Mouse (Mus musculus): ENCODE data around the gene Krtap9-1.
"Not testable (repeated sequence)": the region's sequence is repeated elsewhere in the genome, so short reads cannot be mapped to it uniquely, and the experiment has no call there.

Krtap9-1 gene

DNA sequence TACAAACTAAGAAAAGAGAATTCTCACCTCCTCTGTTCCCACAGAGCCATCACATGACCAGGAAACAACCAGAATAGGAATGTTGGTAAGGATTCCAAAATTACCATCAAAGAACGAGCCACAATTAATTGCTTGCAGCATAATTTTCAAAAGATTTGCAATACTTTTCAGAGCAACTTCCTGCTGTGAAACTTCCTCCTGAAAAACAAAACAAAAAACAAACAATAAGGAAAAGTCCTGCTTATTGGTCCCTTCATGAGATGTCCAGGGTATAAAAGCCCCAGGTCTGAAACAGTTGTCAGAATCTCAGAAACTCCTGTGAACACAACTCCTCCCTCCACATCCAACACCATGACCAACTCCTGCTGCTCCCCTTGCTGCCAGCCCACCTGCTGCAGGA lies at the start of gene Krtap9-1:
Krtap9-1 (plus strand) TSS at position 301 of the 400 bp plus-strand sequence.
- not testable (repeated sequence) for DNase-seq (ENCODE audit: low spot score)

- DNase-seq (ENCODE audit: low spot score): no peak
Observed at GRCm38 (mm10) chr11:99837966-99838365, 35.2 kb upstream of the Krtap9-1 start, which contains the start of gene 2300003K06Rik. Gene 2300003K06Rik, minus strand, starts transcription at chr11:99838066.

GRCm38 (mm10) chr11:99842185-99842584 lies 31.0 kb upstream of the Krtap9-1 start:
- no peak for DNase-seq (ENCODE audit: low spot score)

DNA sequence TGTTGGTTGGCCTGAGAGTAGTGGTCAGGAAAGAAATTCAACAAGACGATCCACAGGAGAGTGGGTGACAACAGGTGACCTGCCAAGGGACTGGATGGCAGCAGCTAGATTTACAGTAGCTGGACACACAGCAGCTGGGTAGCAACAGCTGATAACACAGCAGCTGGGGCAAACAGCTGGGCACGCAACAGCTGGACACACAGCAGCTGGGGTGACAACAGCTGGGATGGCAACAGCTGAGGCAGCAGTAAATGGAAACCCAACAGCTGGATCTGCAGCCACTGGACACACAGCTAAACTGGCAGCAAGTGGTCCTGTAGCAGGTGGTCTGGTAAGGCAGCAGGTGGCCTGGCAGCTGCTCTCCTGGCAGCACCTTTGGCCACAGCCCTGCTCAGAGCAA lies 26.4 kb upstream of the Krtap9-1 start:
- DNase-seq (ENCODE audit: low spot score): no peak

GRCm38 (mm10) chr11:99851508-99851907 lies 21.7 kb upstream of the Krtap9-1 start, which contains the start of gene Krtap4-16:
Gene Krtap4-16, minus strand, starts transcription at chr11:99851608.
- DNase-seq (ENCODE audit: low spot score): no peak

GRCm38 (mm10) chr11:99854121-99854520 lies 19.1 kb upstream of the Krtap9-1 start:
- no peak for DNase-seq (ENCODE audit: low spot score)

DNA sequence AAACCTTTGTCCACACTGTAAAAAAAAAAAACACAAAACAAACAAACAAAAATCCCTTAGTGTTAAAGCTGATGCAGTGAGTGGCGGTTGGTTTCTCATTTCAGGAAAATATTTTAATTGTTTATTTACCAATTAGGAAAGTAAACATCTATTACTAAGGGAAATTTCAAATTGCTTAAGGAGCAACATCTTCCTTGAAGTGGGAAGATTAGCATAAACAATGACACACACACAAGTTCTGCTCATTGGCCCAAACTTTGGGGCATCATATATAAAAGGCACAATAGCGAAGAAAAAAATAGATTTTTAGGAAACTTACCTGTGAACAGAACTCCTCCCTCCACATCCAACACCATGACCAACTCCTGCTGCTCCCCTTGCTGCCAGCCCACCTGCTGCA lies 15.6 kb upstream of the Krtap9-1 start, which contains the start of gene Gm11568:
Gm11568 (plus strand) TSS at position 301 of the 400 bp plus-strand sequence.
- DNase-seq (ENCODE audit: low spot score): no peak

DNA sequence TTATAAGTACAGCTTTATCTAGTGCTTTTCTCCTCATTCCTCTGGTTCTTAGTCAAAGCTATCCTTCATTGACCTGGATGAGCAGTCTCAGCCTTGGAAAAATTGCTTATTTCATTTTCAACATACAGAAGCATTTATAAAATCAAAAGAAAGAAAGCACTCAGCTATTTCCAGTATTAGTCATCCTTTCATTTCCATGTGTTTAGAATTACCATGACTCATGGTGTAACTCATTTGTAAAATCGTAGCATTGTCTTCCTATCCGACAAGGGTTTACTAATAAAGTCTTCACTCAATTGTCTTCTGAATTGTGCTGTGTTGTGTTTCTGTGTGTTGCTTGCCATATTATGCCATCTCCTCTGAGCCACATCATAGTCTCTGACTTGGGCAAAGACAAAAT lies 14.4 kb upstream of the Krtap9-1 start:
- no peak for DNase-seq (ENCODE audit: low spot score)

DNA sequence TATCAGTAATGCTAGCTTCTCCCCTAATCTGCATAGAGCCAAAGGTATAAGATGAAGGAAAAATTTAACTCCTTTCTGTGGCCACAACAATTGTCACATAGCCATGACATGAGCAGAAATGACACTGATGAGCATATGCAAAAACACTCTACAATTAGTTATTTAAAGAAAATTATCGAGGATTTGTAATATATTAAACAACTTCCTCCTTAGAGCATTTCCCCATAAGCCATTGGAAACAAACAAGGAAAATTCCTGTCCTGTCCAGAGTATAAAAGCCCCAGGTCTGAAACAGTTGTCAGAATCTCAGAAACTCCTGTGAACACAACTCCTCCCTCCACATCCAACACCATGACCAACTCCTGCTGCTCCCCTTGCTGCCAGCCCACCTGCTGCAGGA lies 9.0 kb upstream of the Krtap9-1 start, which contains the start of gene Gm11559:
Gm11559 (plus strand) TSS at position 301 of the 400 bp plus-strand sequence.
- not testable (repeated sequence) for DNase-seq (ENCODE audit: low spot score)

DNA sequence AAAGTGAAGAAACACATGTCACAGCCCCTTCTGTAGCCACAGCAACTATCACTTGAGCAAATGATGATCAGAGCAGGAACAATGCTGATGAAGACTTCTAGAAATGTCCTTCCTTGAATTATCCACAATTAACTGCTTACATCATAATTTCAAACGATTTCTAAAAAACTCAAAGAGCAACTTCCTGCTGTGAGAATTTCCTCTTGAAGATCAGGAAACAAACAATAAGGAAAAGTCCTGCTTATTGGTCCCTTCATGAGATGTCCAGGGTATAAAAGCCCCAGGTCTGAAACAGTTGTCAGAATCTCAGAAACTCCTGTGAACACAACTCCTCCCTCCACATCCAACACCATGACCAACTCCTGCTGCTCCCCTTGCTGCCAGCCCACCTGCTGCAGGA lies 5.7 kb downstream of the Krtap9-1 start, which contains the start of gene Gm11567:
Gm11567 (plus strand) TSS at position 301 of the 400 bp plus-strand sequence.
- DNase-seq (ENCODE audit: low spot score): not testable (repeated sequence)

- DNase-seq (ENCODE audit: low spot score): no peak
Observed at GRCm38 (mm10) chr11:99907620-99908019, 34.4 kb downstream of the Krtap9-1 start, which contains the start of gene Krtap31-1. Gene Krtap31-1, plus strand, starts transcription at chr11:99907920.

- no peak for DNase-seq (ENCODE audit: low spot score)
Observed at GRCm38 (mm10) chr11:99914451-99914850, 41.3 kb downstream of the Krtap9-1 start, which contains the start of gene Gm11565. Gene Gm11565, plus strand, starts transcription at chr11:99914751.

Data from yolk sac, embryonic 10.5 days (tissue).